Mouse (Mus musculus): ENCODE data around the gene Rasl12.
A peak's percentile ranks its signal among the peaks of the same experiment; 100 is the strongest.

- TF ChIP-seq GABPA (IDR thresholded peaks at IDR 0.05; ENCODE audit: insufficient replicate concordance, low read depth, low read length) (no peak), POLR2A (IDR thresholded peaks at IDR 0.05; ENCODE audit: low read depth, low read length) (no peak), ELF1 (IDR thresholded peaks at IDR 0.05; ENCODE audit: low read depth, low read length) (no peak), CTCF (conservative IDR thresholded peaks at IDR 0.05 in 1 of 2, IDR thresholded peaks at IDR 0.05 in 1 of 2; ENCODE audit: low read depth in 2 of 2, low read length in 2 of 2) (peak; percentile 65 to 78), CHD1 (IDR thresholded peaks at IDR 0.05; ENCODE audit: low read depth, low read length) (no peak), TBP (conservative IDR thresholded peaks at IDR 0.05; ENCODE audit: low read depth, low read length) (no peak), SIN3A (IDR thresholded peaks at IDR 0.05; ENCODE audit: low read length) (no peak), EP300 (IDR thresholded peaks at IDR 0.05; ENCODE audit: low read length) (no peak), JUND (conservative IDR thresholded peaks at IDR 0.05; ENCODE audit: low read depth, low read length) (no peak), ETS1 (conservative IDR thresholded peaks at IDR 0.05; ENCODE audit: low read depth, low read length) (no peak), UBTF (IDR thresholded peaks at IDR 0.05; ENCODE audit: low read depth, low read length) (no peak), KAT2A (IDR thresholded peaks at IDR 0.05; ENCODE audit: insufficient replicate concordance, low read length) (no peak)
Measured at GRCm38 (mm10) chr9:65434140-65434539, 35.8 kb downstream of the Rasl12 start.

Data from CH12.LX (cell line).